Mouse (Mus musculus): ENCODE results near the gene Nedd8. TPM values are rescaled to one million over a fixed set of nuclear protein-coding genes. Genes with fewer than 3 reads are reported as not detected.

Gene Nedd8
- 529 and 550 TPM in 2 replicates for polyA plus RNA-seq (2015; fragmentation: Nextera tagmentation; extraction: Ambion mirVana)

DNA sequence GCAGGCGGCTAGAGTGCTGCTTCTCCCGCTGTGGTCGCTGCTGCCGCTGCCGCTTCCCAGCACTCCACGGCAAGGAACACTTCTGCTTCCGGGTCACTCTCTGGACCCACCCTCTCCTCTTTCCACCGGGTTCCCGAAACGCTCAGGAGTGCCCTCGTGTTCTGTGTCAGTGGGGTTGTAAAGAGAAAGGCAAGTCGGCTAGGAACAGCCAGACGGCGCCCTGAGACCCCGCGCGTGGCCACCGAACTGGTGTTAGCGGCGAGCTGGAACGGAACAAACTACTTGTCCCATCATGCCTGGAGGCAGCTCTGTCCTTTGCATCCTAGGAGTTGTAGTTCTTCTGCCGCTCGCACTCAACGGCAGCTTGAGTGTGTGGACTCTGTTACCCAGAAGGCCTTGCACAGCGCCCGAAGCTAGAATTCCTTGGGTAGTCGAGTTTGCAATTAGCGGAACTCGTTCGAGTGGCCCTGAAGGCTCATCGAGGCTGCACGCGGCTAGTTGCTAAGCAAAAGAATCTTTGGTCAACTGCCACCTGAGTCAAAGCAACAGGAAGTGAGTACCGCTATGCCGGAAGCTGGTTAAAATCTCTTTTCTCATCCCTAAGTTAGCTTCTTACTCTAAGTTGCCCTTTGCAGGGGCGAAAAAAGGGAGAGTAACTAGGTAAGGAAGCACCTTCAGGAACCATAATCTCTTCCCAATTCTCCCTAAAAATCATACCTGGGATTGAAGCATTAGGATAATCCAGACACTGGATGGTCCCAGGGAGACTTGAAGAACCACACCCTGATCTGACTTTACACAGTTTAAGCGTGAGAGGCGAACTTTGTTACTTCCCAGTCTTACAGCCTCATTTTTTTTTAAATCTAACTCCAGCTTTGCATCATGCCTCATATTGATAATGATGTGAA, at the start of gene Nedd8, which contains the start of gene Gmpr2:
Nedd8 (minus strand) TSS at position 292 of the 908 bp plus-strand sequence.
Gmpr2 (plus strand) TSS at position 109 of the 908 bp plus-strand sequence.
- peak; percentile 93 for DNase-seq (ENCODE audit: low spot score)

- no peak for DNase-seq (ENCODE audit: low spot score)
Measured at GRCm38 (mm10) chr14:55721076-55721475, 49.2 kb upstream of the Nedd8 start.

DNA sequence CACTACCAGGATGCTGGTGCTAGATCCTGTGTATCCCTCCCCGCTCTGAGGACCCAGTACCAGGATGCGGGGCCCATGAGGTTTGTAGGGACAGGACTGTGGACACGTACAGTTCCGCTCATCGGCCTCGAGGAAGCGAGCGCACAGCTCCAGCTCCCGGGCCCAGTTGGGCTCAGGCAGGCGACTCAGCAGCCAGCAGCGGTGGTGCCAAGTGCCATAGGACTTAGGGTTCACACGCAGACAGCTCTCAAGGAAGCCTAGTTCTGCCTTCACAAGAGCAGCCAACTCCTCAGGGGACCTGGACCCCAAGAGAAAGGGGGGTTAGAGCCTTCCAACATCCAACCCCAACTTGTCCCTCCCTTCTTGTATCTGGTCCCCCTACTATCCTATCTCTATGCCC, 48.7 kb upstream of the Nedd8 start:
- no peak for DNase-seq (ENCODE audit: low spot score)

- DNase-seq (ENCODE audit: low spot score), result no peak
Measured at GRCm38 (mm10) chr14:55719737-55720136, 47.8 kb upstream of the Nedd8 start.

GRCm38 (mm10) chr14:55716884-55717283, 45.0 kb upstream of the Nedd8 start:
- DNase-seq (ENCODE audit: low spot score), result no peak

GRCm38 (mm10) chr14:55716271-55716670, 44.3 kb upstream of the Nedd8 start:
- DNase-seq (ENCODE audit: low spot score), result no peak

DNA sequence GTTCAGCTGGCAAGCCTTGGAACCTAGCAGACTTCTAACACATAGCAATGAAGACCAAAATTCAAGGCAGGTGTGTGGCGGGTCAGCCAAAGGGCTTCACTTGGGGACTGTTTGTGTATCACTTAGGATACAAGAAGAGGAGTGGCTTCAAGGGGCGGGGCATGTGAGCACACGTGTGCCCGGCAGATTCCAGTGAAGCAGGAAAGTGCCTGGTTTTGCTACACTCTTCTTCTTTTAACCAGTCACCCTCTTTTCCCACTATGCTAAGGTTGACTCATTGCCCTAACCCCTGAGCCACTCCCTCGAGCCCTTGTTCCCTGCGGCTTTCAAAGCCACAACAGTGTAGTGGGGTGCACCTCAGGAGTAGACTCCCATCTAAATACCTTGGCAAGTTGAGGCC, 43.0 kb upstream of the Nedd8 start:
- DNase-seq (ENCODE audit: low spot score), result no peak

DNA sequence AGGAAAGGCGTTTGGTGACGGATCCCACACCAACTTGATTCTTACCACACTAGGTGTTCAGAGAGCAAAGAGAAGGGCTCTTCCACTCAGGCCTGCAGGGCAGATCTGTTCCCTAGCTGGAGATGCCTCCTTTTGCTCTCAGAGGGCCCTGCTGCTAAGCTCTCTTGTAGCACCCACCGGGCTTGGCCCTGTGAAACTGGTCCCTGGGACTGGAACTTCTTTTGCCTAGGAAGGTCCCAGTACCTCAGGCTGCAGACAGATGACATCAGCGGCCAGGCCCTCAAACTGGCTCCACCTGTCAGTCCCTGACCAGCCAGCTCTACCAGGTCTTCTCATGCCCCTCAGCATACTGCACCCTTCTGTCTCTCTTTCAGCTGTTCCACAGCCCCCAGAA, 41.8 kb upstream of the Nedd8 start, which contains the start of gene Tgm1:
Tgm1 (minus strand) TSS at position 198 of the 394 bp plus-strand sequence.
- DNase-seq (ENCODE audit: low spot score), result no peak

DNA sequence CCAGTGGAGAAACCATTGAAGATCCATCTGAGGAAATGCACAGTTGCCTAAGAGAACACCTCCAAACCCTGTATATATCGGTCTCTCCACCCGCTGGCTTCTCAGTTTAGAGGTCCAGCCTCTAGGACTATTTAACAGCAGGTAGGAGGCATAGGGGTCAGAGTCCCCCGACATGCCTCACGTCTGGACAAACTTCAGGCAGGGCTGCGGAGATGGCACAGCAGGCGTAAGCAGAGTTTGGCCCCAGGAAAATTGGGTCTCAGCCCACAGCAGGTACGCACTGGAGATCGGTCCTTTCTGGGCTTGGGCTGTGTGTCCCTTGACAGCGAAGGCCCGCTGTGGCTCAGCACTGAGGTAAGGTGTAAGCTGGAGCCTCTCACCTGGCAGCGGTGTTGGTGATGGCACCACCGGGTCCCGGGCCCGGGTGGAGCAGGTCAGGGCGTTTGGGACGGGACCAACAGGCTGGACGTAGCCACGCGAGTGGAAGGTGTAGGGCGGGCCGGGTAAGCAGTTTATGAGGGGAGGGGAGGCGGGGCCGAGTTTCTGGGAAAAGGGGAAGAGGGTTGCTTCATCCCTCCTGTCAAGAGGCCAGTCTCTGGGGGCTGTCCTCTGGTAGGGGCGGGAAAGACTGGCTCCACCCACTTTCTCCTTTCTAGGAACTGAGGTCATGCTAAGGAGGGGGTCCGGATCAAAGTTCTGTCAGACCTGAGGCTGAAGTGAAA, 41.2 kb upstream of the Nedd8 start:
- no peak for DNase-seq (ENCODE audit: low spot score)

DNA sequence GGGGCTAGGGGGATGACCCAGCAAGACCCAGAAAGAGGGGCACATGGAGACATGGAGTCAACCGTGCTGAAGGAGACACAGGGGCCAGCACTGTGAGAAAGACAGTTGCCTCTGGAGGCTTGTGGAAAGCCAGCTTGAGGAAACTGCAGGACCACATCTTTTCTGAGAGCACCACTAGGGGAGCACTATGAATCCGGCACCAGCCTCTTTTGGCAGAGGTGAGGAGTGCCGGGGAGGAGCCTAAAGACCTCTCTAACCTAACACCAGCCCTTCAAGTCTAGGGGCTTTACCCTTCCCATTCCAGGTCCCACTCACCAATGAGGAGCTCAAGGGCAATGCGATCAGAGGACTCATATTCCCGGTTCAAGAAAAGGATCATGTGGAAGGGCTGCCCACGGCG, 39.9 kb upstream of the Nedd8 start:
- no peak for DNase-seq (ENCODE audit: low spot score)

- no peak for DNase-seq (ENCODE audit: low spot score)
Measured at GRCm38 (mm10) chr14:55709509-55709908, 37.6 kb upstream of the Nedd8 start.

GRCm38 (mm10) chr14:55707397-55707796, 35.5 kb upstream of the Nedd8 start:
- DNase-seq (ENCODE audit: low spot score), result no peak

GRCm38 (mm10) chr14:55706051-55706600, 34.2 kb upstream of the Nedd8 start:
- DNase-seq (ENCODE audit: low spot score), result no peak

DNA sequence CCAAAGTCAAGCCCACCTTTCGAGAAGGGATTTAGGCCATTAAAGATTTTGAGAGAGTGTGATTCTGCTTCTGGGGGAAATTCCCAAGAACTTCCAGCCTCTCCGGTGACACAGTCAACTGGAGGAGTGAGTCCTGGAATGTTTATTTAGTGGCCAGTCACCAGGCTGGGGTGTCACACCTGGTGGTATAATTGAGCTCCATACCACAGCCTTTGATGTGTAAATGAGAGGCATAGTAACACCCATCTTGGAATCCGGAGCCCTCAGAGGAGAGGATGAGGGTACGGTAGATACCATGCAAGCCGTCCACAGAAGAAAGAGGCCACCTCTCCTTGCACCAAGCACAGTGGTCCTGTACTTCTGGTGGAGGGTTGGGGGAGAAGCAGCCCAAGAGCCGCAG, 30.8 kb upstream of the Nedd8 start:
- DNase-seq (ENCODE audit: low spot score), result no peak

DNA sequence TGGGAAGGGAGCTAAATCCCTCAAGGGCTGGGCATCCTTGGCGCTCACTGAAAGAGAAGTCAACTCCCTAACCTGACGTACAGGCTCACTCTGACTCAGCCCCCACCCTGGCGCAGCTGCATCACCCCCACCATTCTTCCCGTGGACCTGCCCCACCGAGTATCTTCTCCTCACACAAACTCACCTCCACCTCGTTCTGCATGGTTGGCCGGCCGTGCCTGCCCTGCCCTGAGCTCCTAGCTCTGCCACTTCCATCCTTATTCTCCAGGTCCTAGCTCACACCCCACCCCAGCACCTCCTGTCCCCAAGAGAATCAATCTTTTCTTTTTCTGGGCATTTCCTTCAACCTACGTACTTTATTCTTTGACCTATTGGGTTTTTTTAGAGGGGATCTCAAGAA, 29.2 kb upstream of the Nedd8 start:
- no peak for DNase-seq (ENCODE audit: low spot score)

- no peak for DNase-seq (ENCODE audit: low spot score)
Measured at GRCm38 (mm10) chr14:55697226-55697625, 25.3 kb upstream of the Nedd8 start.

DNA sequence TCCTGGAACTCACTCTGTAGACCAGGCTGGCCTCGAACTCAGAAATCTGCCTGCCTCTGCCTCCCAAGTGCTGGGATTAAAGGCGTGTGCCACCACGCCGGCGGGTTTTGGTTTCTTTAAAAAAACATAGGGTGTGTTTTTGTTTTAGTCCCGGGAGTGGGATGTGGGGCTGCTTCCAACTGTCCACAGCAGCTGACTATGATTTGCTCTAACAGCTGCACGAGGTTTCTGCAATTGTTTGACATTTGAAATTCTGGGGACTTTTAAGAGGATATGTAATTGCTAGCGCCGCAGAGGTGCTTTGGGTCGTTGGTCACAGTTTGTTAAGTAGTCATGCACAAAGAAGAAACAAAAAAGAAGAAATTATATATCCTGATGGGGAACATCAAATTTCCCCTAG, 17.5 kb upstream of the Nedd8 start:
- DNase-seq (ENCODE audit: low spot score), result no peak

DNA sequence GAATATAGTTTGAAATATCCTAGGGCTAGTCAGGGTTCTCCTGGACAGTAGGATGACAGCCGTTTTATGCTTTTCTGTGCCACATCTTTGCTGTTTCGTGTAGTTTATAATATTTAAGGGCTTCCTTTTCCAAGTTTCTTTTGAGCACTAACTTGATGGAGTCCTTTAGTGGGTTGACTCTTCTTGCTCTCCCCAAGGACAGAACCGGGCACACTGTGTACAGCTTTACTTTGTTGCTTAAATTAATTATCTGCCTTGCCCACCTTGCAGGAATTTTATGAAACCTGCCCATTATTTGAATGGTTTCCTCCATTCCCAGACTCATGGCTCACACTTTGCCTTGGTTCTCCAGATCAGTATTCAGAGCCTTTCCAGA, 10.2 kb upstream of the Nedd8 start:
- DNase-seq (ENCODE audit: low spot score), result no peak

DNA sequence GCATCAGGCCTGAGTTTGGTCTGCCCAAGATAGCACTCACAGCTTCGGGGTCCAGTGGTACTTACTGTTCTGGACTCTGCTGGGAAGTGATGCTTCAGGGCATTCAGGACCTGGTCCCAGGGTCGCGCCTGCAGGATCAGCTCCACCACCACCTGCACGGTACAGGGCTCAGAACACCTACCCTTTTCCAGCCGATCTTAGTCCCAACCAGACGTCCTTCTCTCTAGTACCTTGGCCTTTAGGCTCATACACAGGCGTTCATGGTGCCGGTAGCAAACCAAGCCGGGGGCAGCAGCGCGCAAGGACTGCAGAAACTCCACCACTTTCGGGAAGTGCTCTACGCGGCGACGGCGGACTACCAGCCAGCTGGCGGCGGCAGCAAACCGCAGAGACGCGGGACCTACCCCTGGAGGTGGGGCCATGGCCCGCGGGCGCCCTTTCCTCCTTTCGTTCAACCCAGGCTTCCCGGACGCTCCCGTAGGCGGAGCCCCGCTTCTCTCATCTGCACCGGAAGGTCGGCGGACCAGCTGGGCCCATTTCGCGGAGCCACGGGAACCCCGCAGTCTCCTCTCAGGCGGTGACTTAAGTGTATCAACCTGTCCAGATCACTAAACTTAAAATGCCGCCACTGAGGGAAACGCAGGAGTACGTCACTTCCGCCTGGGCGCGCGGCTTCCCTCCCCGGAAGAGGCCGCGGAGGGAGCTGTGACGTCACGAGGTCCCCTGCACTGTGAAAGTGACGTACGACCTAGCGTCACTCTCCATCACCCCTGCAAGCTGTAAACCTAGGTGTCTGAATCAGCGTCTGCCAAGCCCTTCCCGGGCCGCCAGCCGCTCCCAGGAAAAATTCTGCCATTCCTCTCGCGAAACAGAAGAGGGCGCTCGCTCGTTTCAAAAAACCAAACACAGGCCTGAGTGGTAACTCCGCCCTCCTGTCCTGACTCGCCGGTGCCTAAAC, 9.5 kb upstream of the Nedd8 start, which contains the start of gene Tinf2:
Tinf2 (minus strand) TSS at position 661 of the 958 bp plus-strand sequence.
- peak; percentile 97 for DNase-seq (ENCODE audit: low spot score)

- DNase-seq (ENCODE audit: low spot score), result no peak
Measured at GRCm38 (mm10) chr14:55677615-55678014, 5.7 kb upstream of the Nedd8 start.

DNA sequence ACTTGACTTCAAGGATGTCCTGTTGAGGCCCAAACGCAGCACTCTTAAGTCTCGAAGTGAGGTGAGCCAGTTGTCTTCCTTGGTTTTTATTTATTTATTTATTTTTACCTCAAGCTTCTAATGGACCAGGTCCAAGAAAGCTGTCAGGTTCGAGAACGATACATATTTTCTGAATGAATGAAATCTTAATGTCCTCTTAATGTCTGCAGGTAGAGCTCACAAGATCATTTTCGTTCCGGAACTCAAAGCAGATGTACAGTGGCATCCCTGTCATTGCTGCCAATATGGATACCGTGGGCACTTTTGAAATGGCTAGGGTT, 777 bp upstream of the Nedd8 start:
- DNase-seq (ENCODE audit: low spot score), result no peak

All from thymus, postnatal 0 days (tissue).